Mouse (Mus musculus) embryonic fibroblast, embryonic 13.5 days (primary cell): ENCODE data around the gene Hnrnpf.

Source experiments
- CTCF ChIP-seq: IDR thresholded peaks from 2 replicates; pipeline ENCODE4 v1.5.1; 2011; ENCODE audit warnings: mild to moderate bottlenecking, control low read depth, low read length, moderate library complexity, borderline replicate concordance; ENCODE audit not compliant: insufficient read depth
- POLR2A ChIP-seq: IDR thresholded peaks from 2 replicates; pipeline ENCODE4 v1.6.1; 2011; ENCODE audit warnings: low read depth, mild to moderate bottlenecking, control low read depth, low read length, moderate library complexity

- TF ChIP-seq POLR2A (0 out of 2 replicates have a peak, but pooled peaks have one; percentile 9), CTCF (no peak)
Measured at GRCm38 (mm10) chr6:117900126-117901080, at the start of gene Hnrnpf.
